29 mouse cellular contexts compared by ENCODE assay signal in genomic region chr11:69679144-69679543, GRCm38 (mm10). TPM values are rescaled to one million over a fixed set of nuclear protein-coding genes. Genes with fewer than 3 reads are reported as not detected.
DNase-seq lines count a peak whose midpoint lies in the region; ATAC-seq and TF ChIP-seq lines count a peak whose summit lies in the region.
"Had no signal": no experiment of that assay in that cellular context is flagged by ENCODE, and none has a peak within 500 bp of the region (broad histone marks: within the 10 kb centered on the region; RNA-seq: fewer than 3 reads in every experiment).

No protein-coding gene starts in this region.

- no peaks in the 10 kb centered on the region for H3K9me3 ChIP-seq in liver, embryonic 11.5 days (ENCODE audit: control insufficient read depth, low read length)
- no peaks in the 10 kb centered on the region for H3K9me3 ChIP-seq in liver, postnatal 0 days (ENCODE audit: low read length)
- H3K9me3 ChIP-seq in E14TG2a.4 (ENCODE audit: low read length) = no peaks in the 10 kb centered on the region
- no peaks in the 10 kb centered on the region for H3K9me3 ChIP-seq in ES-Bruce4 (replicated peaks; ENCODE audit: control insufficient read depth, insufficient read depth, low read length, poor library complexity, severe bottlenecking)
- no peaks in the 10 kb centered on the region for H3K9me3 ChIP-seq in liver, embryonic 13.5 days (replicated peaks)
- H3K9me3 ChIP-seq: forebrain, embryonic 15.5 days; kidney, embryonic 15.5 days; limb, embryonic 13.5 days; liver, embryonic 15.5 days; lung, embryonic 15.5 days; megakaryocyte, embryonic 14.5 days; midbrain, embryonic 13.5 days; neural tube, embryonic 12.5 days had no signal

- no peak for DNase-seq in liver, embryonic 11.5 days (ENCODE audit: low spot score)
- DNase-seq in liver, postnatal 0 days = no peak
- DNase-seq in liver, embryonic 13.5 days = no peak
- DNase-seq in lung, postnatal 4 days = no peak
- DNase-seq: adrenal gland, postnatal 25 days; B cell, adult 2 months; cerebellum, adult 18-20 months; cerebellum, postnatal 10 days; gastrocnemius, postnatal 25 days; heart, postnatal 4 days; kidney, adult 18-20 months; kidney, postnatal 25 days; right cerebral cortex, postnatal 4 days; thymus, adult 2 months; thymus, postnatal 4 days had no signal

- H3K4me3 ChIP-seq in liver, embryonic 11.5 days (ENCODE audit: low read depth, low read length) = 0 out of 2 replicates have a peak overlapping the region, but pooled peaks have one; percentile 14
- H3K4me3 ChIP-seq in liver, postnatal 0 days (ENCODE audit: low read depth, low read length) = no peak overlapping the region
- H3K4me3 ChIP-seq in E14TG2a.4 (replicated peaks; ENCODE audit: low read length) (peak overlapping the region; percentile 95), ES-Bruce4 (ENCODE audit: low read depth, low read length) (no peak overlapping the region; the same call in 1 of the 2 replicates)
- H3K4me3 ChIP-seq in liver, embryonic 13.5 days (replicated peaks) = no peak overlapping the region
- H3K4me3 ChIP-seq: forebrain, embryonic 15.5 days; kidney, embryonic 15.5 days; left cerebral cortex, adult 2 months; limb, embryonic 13.5 days; liver, embryonic 15.5 days; lung, embryonic 15.5 days; megakaryocyte, embryonic 14.5 days; midbrain, embryonic 13.5 days; neural tube, embryonic 12.5 days had no signal

- H3K27me3 ChIP-seq in liver, embryonic 11.5 days (replicated peaks; ENCODE audit: control insufficient read depth, insufficient read depth, low read length) = no peaks in the 10 kb centered on the region
- H3K27me3 ChIP-seq in liver, postnatal 0 days (ENCODE audit: insufficient read depth, low read length) = no peaks in the 10 kb centered on the region
- H3K27me3 ChIP-seq in E14TG2a.4 (ENCODE audit: insufficient read depth, low read length) (no peaks in the 10 kb centered on the region), ES-Bruce4 (ENCODE audit: control insufficient read depth, insufficient read depth, low read length, poor library complexity, severe bottlenecking) (no peaks in the 10 kb centered on the region)
- H3K27me3 ChIP-seq in liver, embryonic 13.5 days = no peaks in the 10 kb centered on the region
- H3K27me3 ChIP-seq: forebrain, embryonic 15.5 days; kidney, embryonic 15.5 days; limb, embryonic 13.5 days; liver, embryonic 15.5 days; lung, embryonic 15.5 days; midbrain, embryonic 13.5 days; neural tube, embryonic 12.5 days had no signal

- ATAC-seq in liver, embryonic 11.5 days (replicated peaks; ENCODE audit: low FRiP score) = no peak
- no peak for ATAC-seq in liver, postnatal 0 days
- no peak for ATAC-seq in liver, embryonic 13.5 days (ENCODE audit: low read depth)
- ATAC-seq: forebrain, embryonic 15.5 days; inflammation-experienced regulatory T-cells, adult 6 months; midbrain, embryonic 13.5 days had no signal

- no peak overlapping the region for H3K9ac ChIP-seq in liver, embryonic 11.5 days (ENCODE audit: low read depth, low read length)
- no peak overlapping the region for H3K9ac ChIP-seq in liver, postnatal 0 days (replicated peaks)
- peak overlapping the region; percentile 85; the same call in 1 of the 2 replicates for H3K9ac ChIP-seq in ES-Bruce4 (ENCODE audit: low read depth, poor library complexity, severe bottlenecking)
- no peak overlapping the region for H3K9ac ChIP-seq in liver, embryonic 13.5 days
- H3K9ac ChIP-seq: forebrain, embryonic 15.5 days; hindbrain, embryonic 14.5 days; kidney, embryonic 15.5 days; limb, embryonic 13.5 days; liver, embryonic 15.5 days; lung, embryonic 15.5 days; midbrain, embryonic 13.5 days; neural tube, embryonic 12.5 days had no signal

- H3K4me1 ChIP-seq in liver, embryonic 11.5 days (replicated peaks; ENCODE audit: control insufficient read depth, insufficient read depth, low read length) = peaks cover 24% of the 10 kb centered on the region
- H3K4me1 ChIP-seq in liver, postnatal 0 days (ENCODE audit: insufficient read depth) = peaks cover 14% of the 10 kb centered on the region
- H3K4me1 ChIP-seq in E14TG2a.4 (replicated peaks; ENCODE audit: low read depth, low read length) (peaks cover 85% of the 10 kb centered on the region), ES-Bruce4 (ENCODE audit: control insufficient read depth, insufficient read depth, low read length) (no peaks in the 10 kb centered on the region)
- peaks cover 55% of the 10 kb centered on the region for H3K4me1 ChIP-seq in liver, embryonic 13.5 days (replicated peaks)

- WGBS in liver, embryonic 11.5 days = 100% methylated on average over 2 of the region's 2 CpGs
- 88% methylated on average over 2 of the region's 2 CpGs for WGBS in liver, postnatal 0 days (ENCODE audit: insufficient replicate concordance)
- WGBS in liver, embryonic 13.5 days (ENCODE audit: insufficient replicate concordance) = 84% methylated on average over 2 of the region's 2 CpGs

- TF ChIP-seq EP300 in liver, postnatal 0 days (IDR thresholded peaks at IDR 0.05; ENCODE audit: low read depth) = no peak
- TF ChIP-seq EP300 in ES-Bruce4 (IDR thresholded peaks at IDR 0.05; ENCODE audit: insufficient read depth, low read depth, low read length) = no peak

- TF ChIP-seq CTCF in liver, postnatal 0 days (IDR thresholded peaks at IDR 0.05; ENCODE audit: low read depth) = no peak
- no peak for TF ChIP-seq CTCF in E14TG2a.4 (conservative IDR thresholded peaks at IDR 0.05; ENCODE audit: low read length)
- TF ChIP-seq CTCF in ES-Bruce4 (IDR thresholded peaks at IDR 0.05; ENCODE audit: low read depth, low read length) = no peak

- H3K27ac ChIP-seq in liver, embryonic 11.5 days (ENCODE audit: low read depth, low read length) = no peak overlapping the region
- no peak overlapping the region for H3K27ac ChIP-seq in liver, postnatal 0 days (ENCODE audit: low read depth)
- H3K27ac ChIP-seq in ES-Bruce4 (ENCODE audit: insufficient read depth, low read length) = no peak overlapping the region
- no peak overlapping the region for H3K27ac ChIP-seq in liver, embryonic 13.5 days
- H3K27ac ChIP-seq: forebrain, embryonic 15.5 days; hindbrain, embryonic 14.5 days; kidney, embryonic 15.5 days; left cerebral cortex, adult 2 months; limb, embryonic 13.5 days; liver, embryonic 15.5 days; lung, embryonic 15.5 days; midbrain, embryonic 13.5 days; neural tube, embryonic 12.5 days had no signal

- TF ChIP-seq POLR2A in ES-Bruce4 (IDR thresholded peaks at IDR 0.05; ENCODE audit: insufficient read depth, low read length) = no peak

- peaks cover 26% of the 10 kb centered on the region for H3K36me3 ChIP-seq in liver, embryonic 11.5 days (ENCODE audit: control insufficient read depth, insufficient read depth, low read length)
- H3K36me3 ChIP-seq in liver, postnatal 0 days (replicated peaks; ENCODE audit: insufficient read depth, low read length) = peaks cover 38% of the 10 kb centered on the region
- H3K36me3 ChIP-seq in E14TG2a.4 (ENCODE audit: insufficient read depth, low read length) (peaks cover 77% of the 10 kb centered on the region), ES-Bruce4 (ENCODE audit: control insufficient read depth, insufficient read depth, low read length, poor library complexity, severe bottlenecking) (peaks cover 62% of the 10 kb centered on the region)
- H3K36me3 ChIP-seq in liver, embryonic 13.5 days = peaks cover 60% of the 10 kb centered on the region

- H3K4me2 ChIP-seq in liver, embryonic 11.5 days = peak overlapping the region; percentile 37
- H3K4me2 ChIP-seq in liver, postnatal 0 days (ENCODE audit: low read depth, low read length) = no peak overlapping the region
- 0 out of 2 replicates have a peak overlapping the region, but pooled peaks have one; percentile 1 for H3K4me2 ChIP-seq in liver, embryonic 13.5 days
- H3K4me2 ChIP-seq: forebrain, embryonic 15.5 days; heart, embryonic 11.5 days; hindbrain, embryonic 14.5 days; kidney, embryonic 15.5 days; limb, embryonic 13.5 days; liver, embryonic 15.5 days; lung, embryonic 15.5 days; midbrain, embryonic 13.5 days; neural tube, embryonic 12.5 days had no signal

RNA-seq across cellular contexts. Expression of gene Senp3, which starts 2.7 kb away (rescaled TPM):
- polyA plus RNA-seq in liver, embryonic 11.5 days (2014; fragmentation: Nextera tagmentation; extraction: Ambion mirVana) = 75.4 and 79.1 TPM in 2 replicates
- polyA plus RNA-seq in liver, postnatal 0 days (2015; fragmentation: Nextera tagmentation; extraction: Ambion mirVana) = 14.5 and 15.2 TPM in 2 replicates
- polyA plus RNA-seq in ES-Bruce4 (2011; ENCODE audit: insufficient read depth, insufficient read length, low read depth, missing spikeins) = 198 and 221 TPM in 2 replicates
- 37.3 and 38.6 TPM in 2 replicates for polyA plus RNA-seq in liver, embryonic 13.5 days (2015; fragmentation: Nextera tagmentation; extraction: Ambion mirVana)

RNA-seq across cellular contexts. Expression of gene Tnfsf13, which starts 6.4 kb away (rescaled TPM):
- 0.37 TPM in 1 of 2 replicates, not detected in the other for polyA plus RNA-seq in liver, embryonic 11.5 days (2014; fragmentation: Nextera tagmentation; extraction: Ambion mirVana)
- 0.46 and 0.83 TPM in 2 replicates for polyA plus RNA-seq in liver, postnatal 0 days (2015; fragmentation: Nextera tagmentation; extraction: Ambion mirVana)
- 1.3 and 2.9 TPM in 2 replicates for polyA plus RNA-seq in ES-Bruce4 (2011; ENCODE audit: insufficient read depth, insufficient read length, low read depth, missing spikeins)
- 0.10 TPM in 1 of 2 replicates, not detected in the other for polyA plus RNA-seq in liver, embryonic 13.5 days (2015; fragmentation: Nextera tagmentation; extraction: Ambion mirVana)
- polyA plus RNA-seq: heart, embryonic 11.5 days; inflammation-experienced regulatory T-cells, adult 6 months had no signal

RNA-seq across cellular contexts. Expression of gene Eif4a1, which starts 6.9 kb away (rescaled TPM):
- polyA plus RNA-seq in liver, embryonic 11.5 days (2014; fragmentation: Nextera tagmentation; extraction: Ambion mirVana) = 755 and 757 TPM in 2 replicates
- polyA plus RNA-seq in liver, postnatal 0 days (2015; fragmentation: Nextera tagmentation; extraction: Ambion mirVana) = 199 and 203 TPM in 2 replicates
- 1,464 and 1,502 TPM in 2 replicates for polyA plus RNA-seq in ES-Bruce4 (2011; ENCODE audit: insufficient read depth, insufficient read length, low read depth, missing spikeins)
- polyA plus RNA-seq in liver, embryonic 13.5 days (2015; fragmentation: Nextera tagmentation; extraction: Ambion mirVana) = 351 and 453 TPM in 2 replicates

RNA-seq across cellular contexts. Expression of gene Cd68, which starts 13.2 kb away (rescaled TPM):
- polyA plus RNA-seq in liver, embryonic 11.5 days (2014; fragmentation: Nextera tagmentation; extraction: Ambion mirVana) = 21.0 and 22.0 TPM in 2 replicates
- 30.1 and 32.5 TPM in 2 replicates for polyA plus RNA-seq in liver, postnatal 0 days (2015; fragmentation: Nextera tagmentation; extraction: Ambion mirVana)
- 32.9 and 36.2 TPM in 2 replicates for polyA plus RNA-seq in ES-Bruce4 (2011; ENCODE audit: insufficient read depth, insufficient read length, low read depth, missing spikeins)
- polyA plus RNA-seq in liver, embryonic 13.5 days (2015; fragmentation: Nextera tagmentation; extraction: Ambion mirVana) = 17.3 and 17.4 TPM in 2 replicates

RNA-seq across cellular contexts. Expression of gene Tnfsf12, which starts 16.5 kb away (rescaled TPM):
- polyA plus RNA-seq in liver, embryonic 11.5 days (2014; fragmentation: Nextera tagmentation; extraction: Ambion mirVana) = 4.5 and 6.0 TPM in 2 replicates
- polyA plus RNA-seq in liver, postnatal 0 days (2015; fragmentation: Nextera tagmentation; extraction: Ambion mirVana) = 2.8 and 3.6 TPM in 2 replicates
- 3.4 and 4.1 TPM in 2 replicates for polyA plus RNA-seq in ES-Bruce4 (2011; ENCODE audit: insufficient read depth, insufficient read length, low read depth, missing spikeins)
- 2.1 and 2.6 TPM in 2 replicates for polyA plus RNA-seq in liver, embryonic 13.5 days (2015; fragmentation: Nextera tagmentation; extraction: Ambion mirVana)
- polyA plus RNA-seq: inflammation-experienced regulatory T-cells, adult 6 months had no signal

Comparison
In these comparisons a context has a peak if more than half of its experiments do, and no peak if none do; other contexts are left out.
1. H3K4me3 ChIP-seq: peak in liver, embryonic 11.5 days (single experiment) and E14TG2a.4 (single experiment); none in liver, postnatal 0 days (single experiment), ES-Bruce4 (single experiment) and liver, embryonic 13.5 days (single experiment).